Mouse (Mus musculus) lung, postnatal 10 days (tissue): ENCODE data around the gene Slc6a20b.

ENCODE experiments used
- DNase-seq: peaks from one replicate; pipeline ENCODE4 v3.0.0; 2021

Slc6a20b gene

GRCm38 (mm10) chr9:123589240-123589910 lies 43.0 kb downstream of the Slc6a20b start:
- no peak for DNase-seq

- DNase-seq, result no peak
Measured at GRCm38 (mm10) chr9:123577360-123578192, 54.8 kb downstream of the Slc6a20b start.

GRCm38 (mm10) chr9:123554599-123554998 lies 77.8 kb downstream of the Slc6a20b start:
- DNase-seq, result no peak
